Mouse (Mus musculus) E14TG2a.4 (cell line): ENCODE results near the gene Mrpl43.

ENCODE experiments used
- CTCF ChIP-seq: conservative IDR thresholded peaks from 2 replicates; pipeline ENCODE4 v1.5.1; 2014; ENCODE audit warnings: low read length
- NANOG ChIP-seq: IDR thresholded peaks from 2 replicates; pipeline ENCODE4 v1.6.1; 2014; ENCODE audit warnings: borderline replicate concordance, low read length, mixed read lengths
- POU5F1 ChIP-seq: IDR thresholded peaks from 2 replicates; pipeline ENCODE4 v1.6.1; 2014; ENCODE audit warnings: low read length, borderline replicate concordance

- TF ChIP-seq CTCF (no peak), POU5F1 (no peak), NANOG (no peak)
These were observed 19.8 kb upstream of the Mrpl43 start for GRCm38 (mm10) chr19:45025937-45026568.
